Mouse (Mus musculus) brain, embryonic 14.5 days (tissue): Measurements from ENCODE around the gene Aadacl2.

Experiments
- CTCF ChIP-seq: fragments of 200-500 bp; IDR thresholded peaks from 2 replicates; pipeline ENCODE4 v1.5.1; 2012; ENCODE audit warnings: inconsistent platforms, mild to moderate bottlenecking, moderate library complexity, borderline replicate concordance; ENCODE audit not compliant: insufficient read depth, insufficient read length; ENCODE audit errors: extremely low read depth
- POLR2A ChIP-seq: fragments of 200-500 bp; IDR thresholded peaks from 2 replicates; pipeline ENCODE4 v1.6.1; 2012; ENCODE audit warnings: mild to moderate bottlenecking, inconsistent platforms, borderline replicate concordance; ENCODE audit not compliant: poor library complexity, insufficient read depth, insufficient read length, severe bottlenecking; ENCODE audit errors: extremely low read depth

GRCm38 (mm10) chr3:60057070-60057808 is 50.7 kb downstream of the Aadacl2 start:
- TF ChIP-seq CTCF, result no peak
- TF ChIP-seq POLR2A, result no peak
